Mouse (Mus musculus): ENCODE data around the gene Chn2. TPM values are rescaled to one million over a fixed set of nuclear protein-coding genes. Genes with fewer than 3 reads are reported as not detected.
A peak's percentile ranks its signal among the peaks of the same experiment; 100 is the strongest.

Chn2 gene
- total and polyA plus RNA-seq, 3 experiments = not detected

DNA sequence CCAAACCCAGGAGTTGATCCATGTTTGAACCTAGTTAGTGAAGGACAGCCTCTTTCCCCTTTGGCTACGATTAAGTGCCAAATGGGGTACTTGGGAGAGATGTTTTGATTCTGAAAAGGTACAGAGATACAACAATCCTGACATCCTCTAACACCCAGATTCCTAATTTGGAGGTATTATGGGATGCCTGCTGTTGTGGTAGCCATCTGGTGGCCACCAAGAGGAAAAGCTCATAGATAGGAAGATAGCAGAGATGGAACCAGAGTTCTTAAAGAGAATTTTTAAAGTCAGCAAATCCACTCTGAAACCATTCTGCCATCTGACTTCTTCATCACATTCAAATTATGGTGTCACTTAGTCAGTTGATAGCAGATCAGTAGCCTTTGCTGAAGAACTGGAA is 27.2 kb upstream of the Chn2 start:
- Histone ChIP-seq H3K4me2 (ENCODE audit: insufficient read depth, low read depth, poor library complexity, severe bottlenecking) (no peak overlapping the region), H3K36me3 (replicated peaks in 1 of 2; ENCODE audit: control insufficient read depth in 1 of 2, insufficient read depth in 1 of 2, low read length in 1 of 2) (no peaks in the 10 kb centered on the region), H3K9me3 (replicated peaks; ENCODE audit: low read length) (no peaks in the 10 kb centered on the region), H3K9ac (ENCODE audit: insufficient read depth, low read depth) (no peak overlapping the region), H3K79me2 (replicated peaks; ENCODE audit: control insufficient read depth, extremely low read depth, insufficient read depth, poor library complexity, severe bottlenecking) (no peaks in the 10 kb centered on the region), H3K4me1 (ENCODE audit: control insufficient read depth in 1 of 2, insufficient read depth in 2 of 2) (peaks cover 3 to 30% of the 10 kb centered on the region in 2 experiments; a peak in 3 of 4 replicates), H3K27ac (ENCODE audit: insufficient read depth, low read depth) (no peak overlapping the region), H3K4me3 (replicated peaks in 1 of 3; ENCODE audit: low read depth in 2 of 3, low read length in 2 of 3, poor library complexity in 1 of 3) (no peak overlapping the region), H3K27me3 (replicated peaks) (no peaks in the 10 kb centered on the region)
- in situ Hi-C loops (cut with MboI; ENCODE audit: low pct_ligation_motif_present, low pct_unique_long_range_greater_than_20kb, low sequenced_read_pairs) = no loop called here
- dilution Hi-C loops (cut with MboI; ENCODE audit: extremely low pct_ligation_motif_present, extremely low pct_unique_long_range_greater_than_20kb, low sequenced_read_pairs) = no loop called here
- no peak for DNase-seq (ENCODE audit: extremely low read depth)
- no peak for TF ChIP-seq BHLHE40 (IDR thresholded peaks at IDR 0.05; ENCODE audit: low read depth, low read length)
- peak; percentile 15; the same call in 1 of the 2 replicates for TF ChIP-seq SMC3 (IDR thresholded peaks at IDR 0.05; ENCODE audit: low read depth, low read length)
- peak in 1 of 2 experiments; percentile 25; a peak in 2 of 4 replicates for TF ChIP-seq CTCF (conservative IDR thresholded peaks at IDR 0.05 in 1 of 2, IDR thresholded peaks at IDR 0.05 in 1 of 2; ENCODE audit: low read depth in 2 of 2, low read length in 2 of 2)

- in situ Hi-C loops (cut with MboI; ENCODE audit: low pct_ligation_motif_present, low pct_unique_long_range_greater_than_20kb, low sequenced_read_pairs) = no loop called here
- dilution Hi-C loops (cut with MboI; ENCODE audit: extremely low pct_ligation_motif_present, extremely low pct_unique_long_range_greater_than_20kb, low sequenced_read_pairs) = no loop called here
- Histone ChIP-seq H3K27me3 (replicated peaks) (no peaks in the 10 kb centered on the region), H3K79me2 (replicated peaks; ENCODE audit: control insufficient read depth, extremely low read depth, insufficient read depth, poor library complexity, severe bottlenecking) (no peaks in the 10 kb centered on the region), H3K4me3 (replicated peaks in 1 of 3; ENCODE audit: low read depth in 2 of 3, low read length in 2 of 3, poor library complexity in 1 of 3) (no peak overlapping the region), H3K4me2 (ENCODE audit: insufficient read depth, low read depth, poor library complexity, severe bottlenecking) (no peak overlapping the region), H3K9me3 (replicated peaks; ENCODE audit: low read length) (no peaks in the 10 kb centered on the region), H3K27ac (ENCODE audit: insufficient read depth, low read depth) (no peak overlapping the region), H3K36me3 (replicated peaks in 1 of 2; ENCODE audit: control insufficient read depth in 1 of 2, insufficient read depth in 1 of 2, low read length in 1 of 2) (no peaks in the 10 kb centered on the region), H3K4me1 (ENCODE audit: control insufficient read depth in 1 of 2, insufficient read depth in 2 of 2) (no peaks in the 10 kb centered on the region), H3K9ac (ENCODE audit: insufficient read depth, low read depth) (no peak overlapping the region)
- TF ChIP-seq POLR2A (IDR thresholded peaks at IDR 0.05; ENCODE audit: low read depth, low read length) = no peak
- no peak for TF ChIP-seq ELF1 (IDR thresholded peaks at IDR 0.05; ENCODE audit: low read depth, low read length)
- TF ChIP-seq E2F4 (IDR thresholded peaks at IDR 0.05; ENCODE audit: insufficient replicate concordance, low read depth, low read length) = no peak
- TF ChIP-seq IRF4 (IDR thresholded peaks at IDR 0.05; ENCODE audit: low read depth, low read length) = no peak
- TF ChIP-seq CHD1 (IDR thresholded peaks at IDR 0.05; ENCODE audit: low read depth, low read length) = no peak
- TF ChIP-seq TBP (conservative IDR thresholded peaks at IDR 0.05; ENCODE audit: low read depth, low read length) = no peak
- TF ChIP-seq MEF2A (IDR thresholded peaks at IDR 0.05; ENCODE audit: borderline replicate concordance, low read depth, low read length) = no peak
- TF ChIP-seq MXI1 (IDR thresholded peaks at IDR 0.05; ENCODE audit: low read depth, low read length) = no peak
- no peak for DNase-seq (ENCODE audit: extremely low read depth)
These were observed 21.3 kb upstream of the Chn2 start for GRCm38 (mm10) chr6:54018038-54018437.

DNA sequence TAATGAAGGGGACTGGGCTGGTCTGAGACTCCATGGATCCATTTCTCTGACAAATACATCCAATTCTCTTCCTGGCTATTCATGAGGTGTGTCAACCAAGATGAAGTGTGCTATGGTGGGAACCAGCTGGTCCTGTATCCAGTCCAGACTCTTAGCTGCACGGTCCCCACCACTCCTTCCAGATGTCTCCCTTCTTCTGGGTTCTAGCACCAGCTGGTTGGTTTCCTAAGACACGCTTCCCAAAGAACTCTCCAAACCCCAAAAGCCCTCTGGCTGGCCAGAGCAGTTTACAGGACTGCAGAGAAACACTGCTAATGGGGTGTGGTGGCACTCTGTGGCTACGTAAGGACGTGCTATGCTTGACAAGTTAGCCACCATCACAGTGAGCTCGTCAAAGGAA is 20.5 kb upstream of the Chn2 start:
- Histone ChIP-seq H3K4me2 (ENCODE audit: insufficient read depth, low read depth, poor library complexity, severe bottlenecking) (no peak overlapping the region), H3K9me3 (replicated peaks; ENCODE audit: low read length) (no peaks in the 10 kb centered on the region), H3K27me3 (replicated peaks) (no peaks in the 10 kb centered on the region), H3K4me1 (ENCODE audit: control insufficient read depth in 1 of 2, insufficient read depth in 2 of 2) (no peaks in the 10 kb centered on the region), H3K4me3 (replicated peaks in 1 of 3; ENCODE audit: low read depth in 2 of 3, low read length in 2 of 3, poor library complexity in 1 of 3) (no peak overlapping the region), H3K9ac (ENCODE audit: insufficient read depth, low read depth) (no peak overlapping the region), H3K79me2 (replicated peaks; ENCODE audit: control insufficient read depth, extremely low read depth, insufficient read depth, poor library complexity, severe bottlenecking) (no peaks in the 10 kb centered on the region), H3K36me3 (replicated peaks in 1 of 2; ENCODE audit: control insufficient read depth in 1 of 2, insufficient read depth in 1 of 2, low read length in 1 of 2) (no peaks in the 10 kb centered on the region), H3K27ac (ENCODE audit: insufficient read depth, low read depth) (no peak overlapping the region)
- dilution Hi-C loops (cut with MboI; ENCODE audit: extremely low pct_ligation_motif_present, extremely low pct_unique_long_range_greater_than_20kb, low sequenced_read_pairs) = no loop called here
- DNase-seq (ENCODE audit: extremely low read depth) = no peak
- TF ChIP-seq SIN3A (IDR thresholded peaks at IDR 0.05; ENCODE audit: low read length) = no peak
- TF ChIP-seq ZMIZ1 (IDR thresholded peaks at IDR 0.05; ENCODE audit: low read depth, low read length) = no peak
- no peak for TF ChIP-seq RCOR1 (conservative IDR thresholded peaks at IDR 0.05; ENCODE audit: low read depth, low read length)
- no peak for TF ChIP-seq EP300 (IDR thresholded peaks at IDR 0.05; ENCODE audit: low read length)
- TF ChIP-seq MYC (IDR thresholded peaks at IDR 0.05; ENCODE audit: low read depth, low read length) = no peak
- TF ChIP-seq HCFC1 (IDR thresholded peaks at IDR 0.05; ENCODE audit: low read depth, low read length) = no peak
- no peak for TF ChIP-seq ELF1 (IDR thresholded peaks at IDR 0.05; ENCODE audit: low read depth, low read length)
- no peak for TF ChIP-seq KAT2A (IDR thresholded peaks at IDR 0.05; ENCODE audit: insufficient replicate concordance, low read length)
- TF ChIP-seq MAZ (IDR thresholded peaks at IDR 0.05; ENCODE audit: low read depth, low read length) = no peak
- no peak for TF ChIP-seq TCF12 (IDR thresholded peaks at IDR 0.05; ENCODE audit: low read depth, low read length)
- no peak for TF ChIP-seq UBTF (IDR thresholded peaks at IDR 0.05; ENCODE audit: low read depth, low read length)
- TF ChIP-seq POLR2A (IDR thresholded peaks at IDR 0.05; ENCODE audit: low read depth, low read length) = no peak
- no peak for TF ChIP-seq GABPA (IDR thresholded peaks at IDR 0.05; ENCODE audit: insufficient replicate concordance, low read depth, low read length)
- TF ChIP-seq IRF4 (IDR thresholded peaks at IDR 0.05; ENCODE audit: low read depth, low read length) = no peak
- in situ Hi-C loops (cut with MboI; ENCODE audit: low pct_ligation_motif_present, low pct_unique_long_range_greater_than_20kb, low sequenced_read_pairs) = no loop called here
